Mouse (Mus musculus): ENCODE measurements around the gene Poc1b. TPM values are rescaled to one million over a fixed set of nuclear protein-coding genes. Genes with fewer than 3 reads are reported as not detected.
A peak's percentile ranks its signal among the peaks of the same experiment; 100 is the strongest.
"Not testable (repeated sequence)": the region's sequence is repeated elsewhere in the genome, so short reads cannot be mapped to it uniquely, and the experiment has no call there.

The Poc1b gene
- polyA plus RNA-seq, 1 experiment: 10.2 TPM

GRCm38 (mm10) chr10:99209146-99209800, 102.4 kb downstream of the Poc1b start:
- no peak for TF ChIP-seq CTCF (conservative IDR thresholded peaks at IDR 0.05; ENCODE audit: insufficient read depth, insufficient read length, low read depth, low read length)
- TF ChIP-seq POLR2A (IDR thresholded peaks at IDR 0.05; ENCODE audit: low read depth, low read length): no peak
- no peaks in the 10 kb centered on the region for H3K27me3 ChIP-seq (replicated peaks; ENCODE audit: control insufficient read depth, insufficient read depth, low read length)
- 44% methylated on average over 13 of the region's 13 CpGs for WGBS
- H3K36me3 ChIP-seq (ENCODE audit: control insufficient read depth, insufficient read depth, low read length): no peaks in the 10 kb centered on the region
- no peak overlapping the region for H3K27ac ChIP-seq (ENCODE audit: insufficient read depth, low read depth, low read length)
- H3K4me1 ChIP-seq (ENCODE audit: control insufficient read depth, insufficient read depth, low read length): peaks cover 13% of the 10 kb centered on the region; the same call in 1 of the 2 replicates
- DNase-seq: peak; percentile 86
- H3K4me3 ChIP-seq (ENCODE audit: insufficient read depth, low read depth, low read length): no peak overlapping the region

- TF ChIP-seq POLR2A (IDR thresholded peaks at IDR 0.05; ENCODE audit: low read depth, low read length): no peak
- H3K27ac ChIP-seq (ENCODE audit: insufficient read depth, low read depth, low read length): no peak overlapping the region
- H3K27me3 ChIP-seq (replicated peaks; ENCODE audit: control insufficient read depth, insufficient read depth, low read length): no peaks in the 10 kb centered on the region
- peaks cover 10% of the 10 kb centered on the region; the same call in 1 of the 2 replicates for H3K4me1 ChIP-seq (ENCODE audit: control insufficient read depth, insufficient read depth, low read length)
- no peak overlapping the region for H3K4me3 ChIP-seq (ENCODE audit: insufficient read depth, low read depth, low read length)
- 97% methylated on average over 6 of the region's 6 CpGs for WGBS
- H3K36me3 ChIP-seq (ENCODE audit: control insufficient read depth, insufficient read depth, low read length): no peaks in the 10 kb centered on the region
- DNase-seq: no peak
Observed at GRCm38 (mm10) chr10:99211021-99211420, 104.2 kb downstream of the Poc1b start.

- no peak for TF ChIP-seq POLR2A (IDR thresholded peaks at IDR 0.05; ENCODE audit: low read depth, low read length)
- TF ChIP-seq CTCF (conservative IDR thresholded peaks at IDR 0.05; ENCODE audit: insufficient read depth, insufficient read length, low read depth, low read length): no peak
- no peaks in the 10 kb centered on the region for H3K27me3 ChIP-seq (replicated peaks; ENCODE audit: control insufficient read depth, insufficient read depth, low read length)
- WGBS: 92% methylated on average over 9 of the region's 9 CpGs
- no peak for DNase-seq
- H3K36me3 ChIP-seq (ENCODE audit: control insufficient read depth, insufficient read depth, low read length): no peaks in the 10 kb centered on the region
- no peak overlapping the region for H3K4me3 ChIP-seq (ENCODE audit: insufficient read depth, low read depth, low read length)
- no peak overlapping the region for H3K27ac ChIP-seq (ENCODE audit: insufficient read depth, low read depth, low read length)
- H3K4me1 ChIP-seq (ENCODE audit: control insufficient read depth, insufficient read depth, low read length): peaks cover 10% of the 10 kb centered on the region; the same call in 1 of the 2 replicates
Observed at GRCm38 (mm10) chr10:99211503-99212265, 104.8 kb downstream of the Poc1b start.

GRCm38 (mm10) chr10:99214421-99215299, 107.8 kb downstream of the Poc1b start:
- no peak overlapping the region for H3K27ac ChIP-seq (ENCODE audit: insufficient read depth, low read depth, low read length)
- TF ChIP-seq CTCF (conservative IDR thresholded peaks at IDR 0.05; ENCODE audit: insufficient read depth, insufficient read length, low read depth, low read length) (no peak), POLR2A (IDR thresholded peaks at IDR 0.05; ENCODE audit: low read depth, low read length) (no peak)
- peaks cover under 1% of the 10 kb centered on the region; the same call in 1 of the 2 replicates for H3K4me1 ChIP-seq (ENCODE audit: control insufficient read depth, insufficient read depth, low read length)
- no peaks in the 10 kb centered on the region for H3K27me3 ChIP-seq (replicated peaks; ENCODE audit: control insufficient read depth, insufficient read depth, low read length)
- no peak for DNase-seq
- no peak overlapping the region for H3K4me3 ChIP-seq (ENCODE audit: insufficient read depth, low read depth, low read length)
- 68% methylated on average over 15 of the region's 15 CpGs for WGBS
- H3K36me3 ChIP-seq (ENCODE audit: control insufficient read depth, insufficient read depth, low read length): no peaks in the 10 kb centered on the region

GRCm38 (mm10) chr10:99216570-99216969, 109.7 kb downstream of the Poc1b start:
- not testable (repeated sequence) for H3K4me1 ChIP-seq (ENCODE audit: control insufficient read depth, insufficient read depth, low read length); H3K27me3 ChIP-seq (replicated peaks; ENCODE audit: control insufficient read depth, insufficient read depth, low read length); DNase-seq; H3K36me3 ChIP-seq (ENCODE audit: control insufficient read depth, insufficient read depth, low read length); H3K4me3 ChIP-seq (ENCODE audit: insufficient read depth, low read depth, low read length); H3K27ac ChIP-seq (ENCODE audit: insufficient read depth, low read depth, low read length)
- 95% methylated on average over 15 of the region's 15 CpGs for WGBS

GRCm38 (mm10) chr10:99221540-99221939, 114.7 kb downstream of the Poc1b start:
- WGBS: 77% methylated on average over 8 of the region's 8 CpGs
- no peak overlapping the region for H3K27ac ChIP-seq (ENCODE audit: insufficient read depth, low read depth, low read length)
- no peaks in the 10 kb centered on the region for H3K36me3 ChIP-seq (ENCODE audit: control insufficient read depth, insufficient read depth, low read length)
- no peaks in the 10 kb centered on the region for H3K27me3 ChIP-seq (replicated peaks; ENCODE audit: control insufficient read depth, insufficient read depth, low read length)
- TF ChIP-seq POLR2A (IDR thresholded peaks at IDR 0.05; ENCODE audit: low read depth, low read length): no peak
- no peak for TF ChIP-seq CTCF (conservative IDR thresholded peaks at IDR 0.05; ENCODE audit: insufficient read depth, insufficient read length, low read depth, low read length)
- H3K4me1 ChIP-seq (ENCODE audit: control insufficient read depth, insufficient read depth, low read length): peaks cover 11% of the 10 kb centered on the region; the same call in 1 of the 2 replicates
- H3K4me3 ChIP-seq (ENCODE audit: insufficient read depth, low read depth, low read length): no peak overlapping the region
- DNase-seq: no peak

GRCm38 (mm10) chr10:99222726-99223125, 115.9 kb downstream of the Poc1b start:
- Histone ChIP-seq H3K4me1 (ENCODE audit: control insufficient read depth, insufficient read depth, low read length) (peaks cover 11% of the 10 kb centered on the region; the same call in 1 of the 2 replicates), H3K27me3 (replicated peaks; ENCODE audit: control insufficient read depth, insufficient read depth, low read length) (no peaks in the 10 kb centered on the region), H3K36me3 (ENCODE audit: control insufficient read depth, insufficient read depth, low read length) (no peaks in the 10 kb centered on the region), H3K27ac (ENCODE audit: insufficient read depth, low read depth, low read length) (peak overlapping the region; percentile 92), H3K4me3 (ENCODE audit: insufficient read depth, low read depth, low read length) (no peak overlapping the region)
- 38% methylated on average over 5 of the region's 5 CpGs for WGBS
- TF ChIP-seq CTCF (conservative IDR thresholded peaks at IDR 0.05; ENCODE audit: insufficient read depth, insufficient read length, low read depth, low read length) (no peak), POLR2A (IDR thresholded peaks at IDR 0.05; ENCODE audit: low read depth, low read length) (no peak)
- peak; percentile 84 for DNase-seq
